Mouse (Mus musculus) adrenal gland, postnatal 10 days (tissue): Measurements from ENCODE around the gene Dll4. TPM values are rescaled to one million over a fixed set of nuclear protein-coding genes. Genes with fewer than 3 reads are reported as not detected.

Experiments used
- DNase-seq: peaks from one replicate; pipeline ENCODE4 v3.0.0; 2021; ENCODE audit warnings: mixed read lengths
- long read RNA-seq, 2 experiments: library from polyadenylated mRNA; stranded (forward); transcript quantifications; one replicate each; pipeline ENCODE4 v2.0.0; 2021
- total RNA-seq, 2 experiments: library from RNA; stranded (reverse); gene quantifications; 2 replicates each; pipeline ENCODE4 v1.2.3; 2021

Gene Dll4
- total RNA-seq: 10 to 100 TPM; 16.4 to 18.4 TPM
- long read RNA-seq, experiment 1, transcript Dll4-201 (11 exons, 3,747 nt): major isoform, 9 of 22 reads
- long read RNA-seq, experiment 1, partial matches to known transcripts: 9 of 22 reads
- long read RNA-seq, experiment 1, other reads (novel, unspliced or antisense): 4 of 22 reads
- long read RNA-seq, experiment 2, transcript Dll4-201 (11 exons, 3,747 nt): major isoform, 8 of 10 reads
- long read RNA-seq, experiment 2, partial matches to known transcripts: 2 of 10 reads
- long read RNA-seq, experiment 2, other reads (novel, unspliced or antisense): 0 of 10 reads

GRCm38 (mm10) chr2:119325568-119326143, at the start of gene Dll4:
Gene Dll4, plus strand, starts transcription at chr2:119325784.
- DNase-seq: peak; percentile 71

DNA sequence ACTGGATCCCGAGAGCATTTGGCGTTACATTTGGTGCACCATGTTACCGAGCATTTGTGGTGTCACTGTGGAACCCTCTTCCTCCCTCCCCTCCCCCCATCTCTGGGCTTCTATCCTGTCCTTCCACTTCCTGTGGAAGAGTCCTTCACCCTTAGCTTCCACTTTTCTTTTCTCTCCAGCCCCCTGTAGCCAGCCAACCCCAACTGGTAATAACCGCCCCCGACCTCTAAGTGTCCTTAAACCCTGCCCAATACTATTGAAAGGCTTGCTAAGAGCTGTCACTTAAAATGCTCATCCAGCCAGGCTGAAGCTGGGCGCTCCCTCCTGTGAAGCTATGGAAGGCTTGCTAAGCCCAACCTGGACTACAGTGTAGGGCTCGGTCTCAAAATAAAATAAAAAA, 48.7 kb upstream of the Dll4 start:
- DNase-seq: no peak

DNA sequence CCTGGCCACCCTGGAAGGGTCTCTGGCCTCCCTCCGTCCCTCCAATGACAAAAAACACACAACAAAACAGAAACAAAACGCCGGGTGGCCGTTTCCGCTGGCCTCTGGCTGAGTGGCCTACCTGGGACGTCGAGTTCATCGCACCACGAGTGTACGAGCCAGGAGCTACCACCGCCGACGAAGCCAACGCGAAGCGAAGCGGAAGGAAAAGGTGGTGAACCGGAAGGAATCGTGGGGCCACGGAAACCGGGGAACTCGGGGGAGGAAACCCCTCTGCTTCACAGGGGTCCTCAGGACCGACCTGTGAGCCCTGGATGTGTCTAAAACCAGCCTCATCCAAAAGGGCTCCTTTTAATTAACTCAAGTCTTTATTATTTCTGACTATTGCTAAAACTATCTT, 47.8 kb upstream of the Dll4 start:
- DNase-seq: no peak

DNA sequence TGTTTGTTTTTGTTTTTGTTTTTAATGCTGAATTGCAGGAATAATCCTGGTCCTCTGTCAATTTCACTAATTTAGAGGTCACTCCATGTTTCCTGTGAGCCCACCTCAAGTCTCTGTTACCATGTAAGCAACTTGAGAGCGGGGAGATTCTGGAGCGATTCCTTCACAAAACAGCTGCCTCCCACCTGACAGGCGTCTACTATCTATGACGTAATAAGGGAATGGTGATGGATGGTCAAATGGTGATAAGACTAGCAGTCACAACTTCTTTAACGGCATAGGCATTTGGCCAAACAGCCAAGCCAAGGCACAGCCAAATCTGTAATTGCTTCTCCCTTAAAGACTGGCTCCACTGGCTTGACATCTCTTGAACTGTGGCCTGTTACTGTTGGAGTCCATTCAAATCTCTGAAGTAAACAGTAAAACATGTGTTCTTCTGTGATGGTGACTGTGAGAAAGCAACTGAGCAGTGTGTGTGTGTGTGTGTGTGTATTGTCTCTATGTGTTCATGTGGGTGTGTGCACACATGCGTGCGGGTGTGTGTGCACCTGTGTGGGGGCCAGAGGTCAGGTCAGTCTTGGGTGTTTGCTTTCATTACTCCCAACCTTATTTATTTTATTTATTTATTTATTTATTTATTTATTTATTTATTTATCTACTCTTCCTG, 43.6 kb upstream of the Dll4 start:
- no peak for DNase-seq

GRCm38 (mm10) chr2:119287372-119287771, 38.2 kb upstream of the Dll4 start:
- DNase-seq: no peak

DNA sequence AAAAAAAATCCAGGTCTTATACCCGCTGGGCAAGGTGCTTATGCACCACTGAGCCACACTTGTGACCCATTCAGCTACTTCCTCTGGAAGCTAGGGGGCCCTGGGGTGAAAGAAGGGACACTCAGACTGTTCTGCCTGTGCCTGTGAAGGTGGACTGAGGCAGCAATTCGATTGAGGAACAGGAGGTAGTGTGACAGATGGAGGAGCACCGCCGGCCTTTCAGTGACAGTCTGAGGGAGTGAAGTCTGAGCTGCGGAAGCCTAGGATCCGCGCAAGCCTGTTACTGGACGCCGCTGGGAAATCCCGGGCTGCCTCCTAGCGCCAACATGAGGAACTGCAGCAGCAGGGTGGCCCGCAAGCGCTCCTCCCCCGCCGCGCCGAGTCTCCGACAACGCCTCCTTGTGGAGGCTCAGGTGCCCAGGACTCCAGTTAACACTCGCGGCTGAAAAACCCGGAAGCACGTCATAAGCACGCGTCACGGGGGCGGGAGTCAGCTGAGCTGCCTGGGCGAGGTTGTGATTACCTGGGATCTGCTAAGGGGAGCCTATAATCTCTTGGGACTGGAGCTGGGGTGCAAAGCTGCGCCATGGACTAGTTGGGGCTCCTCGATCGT, 37.2 kb upstream of the Dll4 start, which contains the start of gene Vps18:
Gene Vps18, plus strand, starts transcription at position 471 of the 613 bp plus-strand sequence.
- peak; percentile 99 for DNase-seq

GRCm38 (mm10) chr2:119289014-119289416, 36.6 kb upstream of the Dll4 start:
- no peak for DNase-seq

- no peak for DNase-seq
Measured at GRCm38 (mm10) chr2:119292281-119292680, 33.3 kb upstream of the Dll4 start.

GRCm38 (mm10) chr2:119292852-119293251, 32.7 kb upstream of the Dll4 start:
- DNase-seq: peak; percentile 44

GRCm38 (mm10) chr2:119293311-119293710, 32.3 kb upstream of the Dll4 start:
- DNase-seq: no peak

GRCm38 (mm10) chr2:119293776-119294390, 31.7 kb upstream of the Dll4 start:
- DNase-seq: no peak

DNA sequence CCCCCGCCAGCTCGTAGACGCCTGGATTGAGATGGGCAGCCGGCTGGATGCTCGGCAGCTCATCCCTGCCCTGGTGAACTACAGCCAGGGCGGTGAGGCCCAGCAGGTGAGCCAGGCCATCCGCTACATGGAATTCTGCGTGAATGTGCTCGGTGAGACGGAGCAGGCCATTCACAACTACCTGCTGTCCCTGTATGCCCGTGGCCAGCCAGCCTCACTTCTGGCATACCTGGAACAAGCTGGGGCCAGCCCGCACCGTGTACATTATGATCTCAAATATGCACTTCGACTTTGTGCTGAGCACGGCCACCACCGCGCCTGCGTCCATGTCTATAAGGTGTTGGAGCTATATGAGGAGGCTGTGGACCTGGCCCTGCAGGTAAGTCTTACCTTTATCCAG, 31.2 kb upstream of the Dll4 start:
- DNase-seq: no peak

GRCm38 (mm10) chr2:119296756-119297155, 28.8 kb upstream of the Dll4 start:
- DNase-seq: no peak

DNA sequence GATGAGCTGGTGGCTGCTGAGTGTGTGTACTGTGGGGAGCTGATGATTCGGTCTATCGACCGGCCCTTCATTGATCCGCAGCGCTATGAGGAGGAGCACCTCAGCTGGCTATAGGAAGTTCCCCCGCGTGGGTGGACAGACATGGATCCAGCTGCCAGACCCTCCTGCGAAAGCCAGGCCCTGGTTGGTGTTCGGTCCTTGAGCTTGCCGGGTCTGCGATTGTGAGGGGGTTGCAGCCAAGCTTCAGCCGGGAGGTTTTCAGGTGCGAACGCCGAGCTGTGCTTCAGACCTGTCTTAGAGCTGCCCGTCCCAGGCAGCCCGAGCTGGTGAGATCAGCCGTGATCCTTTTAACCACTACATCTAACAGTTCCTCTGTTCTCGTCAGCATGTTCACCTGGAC, 28.1 kb upstream of the Dll4 start:
- DNase-seq: no peak

- peak; percentile 82 for DNase-seq
Measured at GRCm38 (mm10) chr2:119298330-119298729, 27.3 kb upstream of the Dll4 start.

DNA sequence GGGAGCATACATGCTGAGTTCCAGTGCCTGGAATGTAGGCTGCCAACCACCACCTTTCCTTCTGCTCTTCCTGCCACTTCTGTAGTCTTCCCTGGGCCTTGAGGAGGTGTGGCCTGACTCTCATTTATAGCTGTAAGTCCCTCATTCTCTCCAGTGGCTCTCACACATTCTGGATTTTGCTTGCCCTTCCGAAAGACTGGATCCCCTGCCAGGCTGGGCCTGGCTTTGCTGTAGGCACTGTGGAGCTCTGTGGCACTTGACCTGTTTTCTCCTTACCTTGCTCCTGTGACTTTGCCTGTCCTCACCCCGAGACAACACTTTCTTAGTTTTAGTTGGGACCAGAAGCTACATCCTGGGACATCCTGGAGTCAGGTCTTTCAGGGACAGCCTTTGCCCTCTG, 26.7 kb upstream of the Dll4 start:
- no peak for DNase-seq

DNA sequence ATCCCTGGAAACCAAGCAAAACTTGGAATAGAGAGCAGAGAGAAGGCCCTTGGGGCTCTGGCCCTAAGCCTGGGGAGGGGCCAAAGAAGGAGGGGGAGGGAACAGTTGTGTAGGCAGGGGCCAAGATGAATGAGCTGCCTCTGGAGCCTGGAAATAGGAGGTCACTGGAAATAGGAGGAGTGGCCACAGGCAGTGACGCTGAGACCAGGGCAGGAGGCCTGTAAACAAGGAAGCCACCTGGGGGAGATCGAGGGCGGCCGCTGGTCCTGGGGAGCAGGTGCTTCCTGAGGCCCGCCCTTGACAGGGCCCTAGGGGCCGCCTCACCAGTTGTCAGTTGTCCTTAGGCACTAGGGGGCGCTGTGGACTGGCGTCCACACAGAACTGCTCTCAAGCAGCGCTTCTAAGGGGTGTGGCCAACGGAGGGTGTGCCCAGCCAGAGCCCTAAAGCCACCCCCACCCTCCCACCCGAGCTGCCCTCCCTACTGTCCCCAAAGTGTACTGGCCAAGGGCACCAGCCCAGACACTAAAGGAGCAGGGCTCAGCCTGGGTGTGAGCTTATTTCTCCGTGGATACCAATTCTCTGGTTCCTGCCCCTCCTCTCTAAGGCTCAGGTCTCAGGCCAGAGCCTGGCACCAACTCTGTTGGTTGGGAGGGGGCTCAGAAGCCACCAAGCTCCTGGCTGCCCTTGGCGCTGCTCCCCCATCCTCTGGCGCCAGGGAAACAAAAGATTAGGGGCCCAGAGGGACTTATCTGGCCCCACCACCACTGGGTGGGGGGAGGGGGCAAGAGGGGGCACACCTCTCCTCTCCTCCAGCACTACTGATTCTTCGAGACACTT, 25.4 kb upstream of the Dll4 start:
- peak; percentile 93 for DNase-seq

GRCm38 (mm10) chr2:119300819-119301493, 24.6 kb upstream of the Dll4 start:
- DNase-seq: peak; percentile 61

GRCm38 (mm10) chr2:119302876-119303275, 22.7 kb upstream of the Dll4 start:
- DNase-seq: peak; percentile 69

GRCm38 (mm10) chr2:119304391-119304790, 21.2 kb upstream of the Dll4 start:
- no peak for DNase-seq

DNA sequence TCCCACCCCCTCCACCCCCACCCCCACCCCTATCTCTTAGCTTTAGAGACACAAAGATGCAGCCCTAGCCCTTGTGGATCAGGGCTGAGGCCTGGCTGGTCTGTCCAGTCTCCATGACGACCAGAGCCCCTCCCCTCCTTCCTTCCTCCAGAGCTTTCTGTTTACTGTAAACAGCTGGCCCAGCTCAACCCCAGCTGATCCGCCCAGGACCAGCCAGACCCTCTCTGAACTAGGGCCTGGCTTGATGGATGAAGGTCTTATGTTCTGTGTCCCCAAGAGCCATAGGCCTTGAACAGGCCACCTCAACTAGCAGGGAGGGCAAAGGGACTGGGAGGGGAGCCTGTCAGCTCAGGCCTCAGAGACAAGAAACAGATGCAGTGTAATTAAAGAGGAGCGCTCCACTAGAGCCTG, 20.8 kb upstream of the Dll4 start:
- DNase-seq: peak; percentile 54
